Comparison of ENCODE assay signal across 8 mouse cellular contexts in genomic region chr6:134035490-134036405, GRCm38 (mm10). TPM values are rescaled to one million over a fixed set of nuclear protein-coding genes. Genes with fewer than 3 reads are reported as not detected.
DNase-seq lines count a peak whose midpoint lies in the region; ATAC-seq and TF ChIP-seq lines count a peak whose summit lies in the region.

Gene Etv6 (plus strand): TSS chr6:134035700.

- 0 out of 2 replicates have a peak, but pooled peaks have one; percentile 17 for TF ChIP-seq POLR2A in cortical plate, adult 2 months (IDR thresholded peaks at IDR 0.05; ENCODE audit: extremely low read depth, insufficient read depth, low read length)

- H3K27ac ChIP-seq in cortical plate, adult 2 months (ENCODE audit: insufficient read depth, low read length): peak within 1 kb of the TSS; percentile 99
- H3K27ac ChIP-seq in hindbrain, postnatal 0 days: peak within 1 kb of the TSS; percentile 99

- H3K4me3 ChIP-seq in cortical plate, adult 2 months (ENCODE audit: insufficient read depth, low read length): peak within 1 kb of the TSS; percentile 73
- peak within 1 kb of the TSS; percentile 84 for H3K4me3 ChIP-seq in hindbrain, postnatal 0 days (ENCODE audit: low read length)

- H3K36me3 ChIP-seq in hindbrain, postnatal 0 days (ENCODE audit: insufficient read depth, low read length): no peaks in the 10 kb centered on the region

- peaks cover 5% of the 10 kb centered on the region; the same call in 1 of the 2 replicates for H3K4me1 ChIP-seq in cortical plate, adult 2 months (ENCODE audit: control insufficient read depth, insufficient read depth, low read length)
- H3K4me1 ChIP-seq in hindbrain, postnatal 0 days (ENCODE audit: insufficient read depth, low read length): 0 out of 2 replicates have a peak, but pooled peaks cover 4% of the 10 kb centered on the region

- WGBS in hindbrain, postnatal 0 days: under 1% methylated on average over 61 of the region's 78 CpGs

- peak within 1 kb of the TSS; percentile 76 for H3K4me2 ChIP-seq in hindbrain, postnatal 0 days (ENCODE audit: low read depth, low read length)

- no peak for TF ChIP-seq CTCF in cortical plate, adult 2 months (IDR thresholded peaks at IDR 0.05; ENCODE audit: extremely low read depth, insufficient read depth, low read length)
- no peak for TF ChIP-seq CTCF in hindbrain, postnatal 0 days (IDR thresholded peaks at IDR 0.05; ENCODE audit: low read depth)

- H3K27me3 ChIP-seq in hindbrain, postnatal 0 days (ENCODE audit: insufficient read depth, low read length): no peaks in the 10 kb centered on the region

- intact Hi-C loops in left cerebral cortex, postnatal 10 days (cut with DNase I): loop anchor here (5.0 to 10.0 kb wide), 3 partner anchors 117 to 352 kb away; no protein-coding TSS in a partner anchor

- DNase-seq in adrenal gland, adult (ENCODE audit: inconsistent age in 2 of 2, low spot score in 1 of 2): peak; percentile 88 to 91
- peak; percentile 18 to 61 for DNase-seq in gastrocnemius, adult 8-10 months (ENCODE audit: low spot score in 2 of 2)
- DNase-seq in hindbrain, postnatal 0 days (ENCODE audit: low spot score): peak; percentile 85
- peak; percentile 79 to 90 for DNase-seq in left cerebral cortex, postnatal 10 days (ENCODE audit: extremely low spot score in 1 of 2, low spot score in 2 of 2)
- DNase-seq in right cerebral cortex, postnatal 25 days: peak; percentile 77
- DNase-seq in urinary bladder, postnatal 4 days (ENCODE audit: low spot score in 2 of 2): peak; percentile 74 to 83

- no peaks in the 10 kb centered on the region for H3K9me3 ChIP-seq in hindbrain, postnatal 0 days (ENCODE audit: low read length)

- H3K9ac ChIP-seq in hindbrain, postnatal 0 days (replicated peaks; ENCODE audit: low read length): peak within 1 kb of the TSS; percentile 92

- ATAC-seq in hindbrain, postnatal 0 days: peak; percentile 72
- ATAC-seq in megakaryocyte progenitor cell, adult 5-6 weeks (replicated peaks; ENCODE audit: poor library complexity): peak; percentile 37

RNA-seq across cellular contexts. Expression of gene Etv6, which starts in this region (rescaled TPM):
- 13.0 and 13.6 TPM in 2 replicates for polyA plus RNA-seq in cortical plate, adult 2 months (2012; rRNA removed)
- total RNA-seq in gastrocnemius, adult 8-10 months (2022): 10 to 100 TPM in 1 of 4 experiments, 1 to 10 TPM in 3; 5.1 to 10.3 (median 6.3) TPM
- 7.5 and 9.1 TPM in 2 replicates for total RNA-seq in hindbrain, postnatal 0 days (2014; rRNA removed)
- polyA plus RNA-seq in hindbrain, postnatal 0 days (2015; fragmentation: Nextera tagmentation; extraction: Ambion mirVana): 3.6 and 4.0 TPM in 2 replicates
- total RNA-seq in left cerebral cortex, postnatal 10 days (2021): 10 to 100 TPM; 21.1 to 21.3 TPM
- 124 TPM in 2 replicates for total RNA-seq in megakaryocyte progenitor cell, adult 5-6 weeks (2015)
- 67.1 and 76.4 TPM in 2 replicates for total RNA-seq in megakaryocyte progenitor cell, adult 5-6 weeks (2017)

Comparison
In these comparisons a context has a peak if more than half of its experiments do, and no peak if none do; other contexts are left out.
1. Peak in every context shown above with its lines: DNase-seq, ATAC-seq, H3K4me3 ChIP-seq and H3K27ac ChIP-seq.
2. DNase-seq: peak in every context shown above with its lines; median percentile 90 in adrenal gland, adult; 85 in hindbrain, postnatal 0 days; 84 in left cerebral cortex, postnatal 10 days; 78 in urinary bladder, postnatal 4 days; 77 in right cerebral cortex, postnatal 25 days; 40 in gastrocnemius, adult 8-10 months.